Mouse (Mus musculus): ENCODE results near the gene Nup93. TPM values are rescaled to one million over a fixed set of nuclear protein-coding genes. Genes with fewer than 3 reads are reported as not detected.

The Nup93 gene
- total and polyA plus RNA-seq, 3 experiments, result 46.0 to 99.6 (median 88.3) TPM

DNA sequence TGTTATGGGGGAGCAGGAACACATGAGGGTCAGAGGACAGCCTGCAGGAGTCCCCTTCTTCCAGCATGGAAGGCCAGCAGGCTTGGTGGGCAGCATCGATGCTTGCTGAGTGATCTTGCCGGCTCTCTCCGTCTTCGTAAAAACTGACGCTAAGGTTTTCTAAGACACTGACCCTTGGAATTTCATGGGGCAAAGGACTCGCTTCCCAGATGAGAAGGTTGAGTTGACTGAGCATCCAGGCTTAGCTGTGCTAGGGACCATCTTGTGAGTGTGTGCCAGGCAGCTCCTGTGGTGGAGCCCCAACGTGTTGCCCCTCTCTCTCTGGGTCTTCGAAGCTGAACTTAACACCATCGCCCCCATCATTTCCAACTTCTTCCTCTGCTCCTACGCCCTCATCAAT is 128.3 kb downstream of the Nup93 start:
- H3K79me2 ChIP-seq (replicated peaks; ENCODE audit: control insufficient read depth, extremely low read depth, insufficient read depth, poor library complexity, severe bottlenecking), result no peaks in the 10 kb centered on the region
- no peak overlapping the region for H3K27ac ChIP-seq (ENCODE audit: insufficient read depth, low read depth)
- H3K36me3 ChIP-seq (replicated peaks in 1 of 2; ENCODE audit: control insufficient read depth in 1 of 2, insufficient read depth in 1 of 2, low read length in 1 of 2), result no peaks in the 10 kb centered on the region
- dilution Hi-C loops (cut with MboI; ENCODE audit: extremely low pct_ligation_motif_present, extremely low pct_unique_long_range_greater_than_20kb, low sequenced_read_pairs) (no loop called here), in situ Hi-C loops (cut with MboI; ENCODE audit: low pct_ligation_motif_present, low pct_unique_long_range_greater_than_20kb, low sequenced_read_pairs) (no loop called here)
- H3K4me3 ChIP-seq (replicated peaks in 1 of 3; ENCODE audit: low read depth in 2 of 3, low read length in 2 of 3, poor library complexity in 1 of 3), result no peak overlapping the region
- no peak overlapping the region for H3K9ac ChIP-seq (ENCODE audit: insufficient read depth, low read depth)
- no peaks in the 10 kb centered on the region for H3K27me3 ChIP-seq (replicated peaks)
- no peak overlapping the region for H3K4me2 ChIP-seq (ENCODE audit: insufficient read depth, low read depth, poor library complexity, severe bottlenecking)
- no peak for DNase-seq (ENCODE audit: extremely low read depth)
- H3K4me1 ChIP-seq (ENCODE audit: control insufficient read depth in 1 of 2, insufficient read depth in 2 of 2), result peaks cover 11 to 47% of the 10 kb centered on the region in 2 experiments
- TF ChIP-seq MAZ (IDR thresholded peaks at IDR 0.05; ENCODE audit: low read depth, low read length) (no peak), PAX5 (IDR thresholded peaks at IDR 0.05; ENCODE audit: low read length) (no peak), SIN3A (IDR thresholded peaks at IDR 0.05; ENCODE audit: low read length) (no peak), IRF4 (IDR thresholded peaks at IDR 0.05; ENCODE audit: low read depth, low read length) (no peak), JUN (IDR thresholded peaks at IDR 0.05; ENCODE audit: insufficient read depth, low read depth, low read length) (no peak), GABPA (IDR thresholded peaks at IDR 0.05; ENCODE audit: insufficient replicate concordance, low read depth, low read length) (no peak), MAX (IDR thresholded peaks at IDR 0.05; ENCODE audit: low read length) (no peak), BHLHE40 (IDR thresholded peaks at IDR 0.05; ENCODE audit: low read depth, low read length) (no peak)
- H3K9me3 ChIP-seq (replicated peaks; ENCODE audit: low read length), result no peaks in the 10 kb centered on the region

GRCm38 (mm10) chr8:94343290-94343689 is 128.9 kb downstream of the Nup93 start:
- in situ Hi-C loops (cut with MboI; ENCODE audit: low pct_ligation_motif_present, low pct_unique_long_range_greater_than_20kb, low sequenced_read_pairs), result no loop called here
- H3K79me2 ChIP-seq (replicated peaks; ENCODE audit: control insufficient read depth, extremely low read depth, insufficient read depth, poor library complexity, severe bottlenecking), result no peaks in the 10 kb centered on the region
- dilution Hi-C loops (cut with MboI; ENCODE audit: extremely low pct_ligation_motif_present, extremely low pct_unique_long_range_greater_than_20kb, low sequenced_read_pairs), result no loop called here
- no peak overlapping the region for H3K4me2 ChIP-seq (ENCODE audit: insufficient read depth, low read depth, poor library complexity, severe bottlenecking)
- no peaks in the 10 kb centered on the region for H3K9me3 ChIP-seq (replicated peaks; ENCODE audit: low read length)
- DNase-seq (ENCODE audit: extremely low read depth), result peak; percentile 85
- TF ChIP-seq JUN (IDR thresholded peaks at IDR 0.05; ENCODE audit: insufficient read depth, low read depth, low read length) (no peak), JUND (conservative IDR thresholded peaks at IDR 0.05; ENCODE audit: low read depth, low read length) (0 out of 2 replicates have a peak, but pooled peaks have one; percentile 12), CTCF (conservative IDR thresholded peaks at IDR 0.05 in 1 of 2, IDR thresholded peaks at IDR 0.05 in 1 of 2; ENCODE audit: low read depth in 2 of 2, low read length in 2 of 2) (peak; percentile 94 to 96), MYC (IDR thresholded peaks at IDR 0.05; ENCODE audit: low read depth, low read length) (peak; percentile 60; the same call in 1 of the 2 replicates), ELF1 (IDR thresholded peaks at IDR 0.05; ENCODE audit: low read depth, low read length) (0 out of 2 replicates have a peak, but pooled peaks have one; percentile 52), IRF4 (IDR thresholded peaks at IDR 0.05; ENCODE audit: low read depth, low read length) (peak; percentile 20; the same call in 1 of the 2 replicates), KAT2A (IDR thresholded peaks at IDR 0.05; ENCODE audit: insufficient replicate concordance, low read length) (no peak), MAZ (IDR thresholded peaks at IDR 0.05; ENCODE audit: low read depth, low read length) (no peak; the same call in 1 of the 2 replicates), NRF1 (IDR thresholded peaks at IDR 0.05; ENCODE audit: low read depth, low read length) (no peak), UBTF (IDR thresholded peaks at IDR 0.05; ENCODE audit: low read depth, low read length) (no peak), SIN3A (IDR thresholded peaks at IDR 0.05; ENCODE audit: low read length) (no peak), GABPA (IDR thresholded peaks at IDR 0.05; ENCODE audit: insufficient replicate concordance, low read depth, low read length) (no peak), ZC3H11A (IDR thresholded peaks at IDR 0.05; ENCODE audit: low read depth, low read length) (peak; percentile 83), POLR2AphosphoS2 (IDR thresholded peaks at IDR 0.05; ENCODE audit: low read depth, low read length) (no peak), HCFC1 (IDR thresholded peaks at IDR 0.05; ENCODE audit: low read depth, low read length) (peak; percentile 16; the same call in 1 of the 2 replicates), RAD21 (IDR thresholded peaks at IDR 0.05; ENCODE audit: low read depth, low read length) (peak; percentile 88), ZNF384 (IDR thresholded peaks at IDR 0.05; ENCODE audit: low read depth, low read length) (no peak), MXI1 (IDR thresholded peaks at IDR 0.05; ENCODE audit: low read depth, low read length) (no peak), SMC3 (IDR thresholded peaks at IDR 0.05; ENCODE audit: low read depth, low read length) (peak; percentile 97), POLR2A (IDR thresholded peaks at IDR 0.05; ENCODE audit: low read depth, low read length) (no peak), NELFE (IDR thresholded peaks at IDR 0.05; ENCODE audit: low read depth, low read length) (peak; percentile 29; the same call in 1 of the 2 replicates), TCF12 (IDR thresholded peaks at IDR 0.05; ENCODE audit: low read depth, low read length) (no peak), BHLHE40 (IDR thresholded peaks at IDR 0.05; ENCODE audit: low read depth, low read length) (no peak; the same call in 1 of the 2 replicates), CHD2 (IDR thresholded peaks at IDR 0.05; ENCODE audit: low read length) (no peak), EP300 (IDR thresholded peaks at IDR 0.05; ENCODE audit: low read length) (no peak)
- no peak overlapping the region for H3K9ac ChIP-seq (ENCODE audit: insufficient read depth, low read depth)
- no peaks in the 10 kb centered on the region for H3K27me3 ChIP-seq (replicated peaks)
- no peaks in the 10 kb centered on the region for H3K36me3 ChIP-seq (replicated peaks in 1 of 2; ENCODE audit: control insufficient read depth in 1 of 2, insufficient read depth in 1 of 2, low read length in 1 of 2)
- peaks cover 11 to 47% of the 10 kb centered on the region in 2 experiments for H3K4me1 ChIP-seq (ENCODE audit: control insufficient read depth in 1 of 2, insufficient read depth in 2 of 2)
- no peak overlapping the region for H3K4me3 ChIP-seq (replicated peaks in 1 of 3; ENCODE audit: low read depth in 2 of 3, low read length in 2 of 3, poor library complexity in 1 of 3)
- H3K27ac ChIP-seq (ENCODE audit: insufficient read depth, low read depth), result no peak overlapping the region
